Mouse (Mus musculus): ENCODE measurements around the gene C130026I21Rik.
"Not testable (repeated sequence)": the region's sequence is repeated elsewhere in the genome, so short reads cannot be mapped to it uniquely, and the experiment has no call there.

DNA sequence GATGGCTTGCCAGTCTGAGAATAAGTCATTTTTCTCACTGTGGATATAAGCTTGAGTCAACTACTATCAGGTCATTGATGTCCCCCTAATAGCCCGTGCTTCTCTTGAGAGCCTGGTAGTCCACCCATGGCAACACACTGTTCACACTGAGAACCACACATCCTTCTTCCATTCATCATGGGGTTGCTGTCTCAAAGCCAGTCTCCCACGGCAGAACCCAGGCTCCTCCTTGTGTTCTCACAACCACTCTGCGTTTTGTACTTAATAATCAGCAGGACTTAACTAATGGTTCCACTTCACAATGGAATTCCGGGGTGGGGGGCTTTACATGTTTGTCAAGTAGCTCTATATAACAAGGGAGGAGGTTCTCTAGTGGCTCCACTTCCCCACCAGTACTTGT lies 19.2 kb downstream of the C130026I21Rik start:
- not testable (repeated sequence) for TF ChIP-seq POLR2A, CTCF (IDR thresholded peaks at IDR 0.05; ENCODE audit: extremely low read depth, insufficient read depth, low read length)

Measured in cortical plate, adult 2 months (tissue).